Mouse (Mus musculus): ENCODE results near the gene Cox8b. TPM values are rescaled to one million over a fixed set of nuclear protein-coding genes. Genes with fewer than 3 reads are reported as not detected.

Gene Cox8b
- total RNA-seq, 1 experiment, result not detected

- in situ Hi-C loops (cut with MboI; ENCODE audit: low sequenced_read_pairs in 2 of 2, unreplicated experiment in 2 of 2), result no loop called here
- Histone ChIP-seq H3K9ac (ENCODE audit: insufficient read depth, low read depth, low read length, poor library complexity, severe bottlenecking) (no peak overlapping the region), H3K4me1 (ENCODE audit: control insufficient read depth in 2 of 2, insufficient read depth in 2 of 2, low read length in 2 of 2, poor library complexity in 1 of 2) (no peaks in the 10 kb centered on the region), H3K36me3 (ENCODE audit: control insufficient read depth, insufficient read depth, low read length, poor library complexity, severe bottlenecking) (no peaks in the 10 kb centered on the region), H3K27ac (ENCODE audit: insufficient read depth, low read depth, low read length, poor library complexity, severe bottlenecking) (no peak overlapping the region), H3K9me3 (ENCODE audit: control insufficient read depth, insufficient read depth, low read depth, low read length) (no peaks in the 10 kb centered on the region), H3K4me3 (ENCODE audit: insufficient read depth in 1 of 2, low read depth in 1 of 2, low read length in 2 of 2, poor library complexity in 1 of 2, severe bottlenecking in 1 of 2) (peak overlapping the region; percentile 50 to 71)
- DNase-seq (ENCODE audit: low read depth, low spot score), result no peak
- TF ChIP-seq ZNF384 (IDR thresholded peaks at IDR 0.05; ENCODE audit: low read depth, low read length) (no peak), CHD2 (IDR thresholded peaks at IDR 0.05; ENCODE audit: low read depth, low read length) (no peak), HCFC1 (IDR thresholded peaks at IDR 0.05; ENCODE audit: borderline replicate concordance, insufficient read depth, low read length) (no peak), ZC3H11A (IDR thresholded peaks at IDR 0.05; ENCODE audit: borderline replicate concordance, low read depth, low read length) (no peak), MAFK (IDR thresholded peaks at IDR 0.05; ENCODE audit: insufficient read depth, low read depth, low read length) (no peak)
These were observed 22.3 kb upstream of the Cox8b start for GRCm38 (mm10) chr7:140922398-140923069.

DNA sequence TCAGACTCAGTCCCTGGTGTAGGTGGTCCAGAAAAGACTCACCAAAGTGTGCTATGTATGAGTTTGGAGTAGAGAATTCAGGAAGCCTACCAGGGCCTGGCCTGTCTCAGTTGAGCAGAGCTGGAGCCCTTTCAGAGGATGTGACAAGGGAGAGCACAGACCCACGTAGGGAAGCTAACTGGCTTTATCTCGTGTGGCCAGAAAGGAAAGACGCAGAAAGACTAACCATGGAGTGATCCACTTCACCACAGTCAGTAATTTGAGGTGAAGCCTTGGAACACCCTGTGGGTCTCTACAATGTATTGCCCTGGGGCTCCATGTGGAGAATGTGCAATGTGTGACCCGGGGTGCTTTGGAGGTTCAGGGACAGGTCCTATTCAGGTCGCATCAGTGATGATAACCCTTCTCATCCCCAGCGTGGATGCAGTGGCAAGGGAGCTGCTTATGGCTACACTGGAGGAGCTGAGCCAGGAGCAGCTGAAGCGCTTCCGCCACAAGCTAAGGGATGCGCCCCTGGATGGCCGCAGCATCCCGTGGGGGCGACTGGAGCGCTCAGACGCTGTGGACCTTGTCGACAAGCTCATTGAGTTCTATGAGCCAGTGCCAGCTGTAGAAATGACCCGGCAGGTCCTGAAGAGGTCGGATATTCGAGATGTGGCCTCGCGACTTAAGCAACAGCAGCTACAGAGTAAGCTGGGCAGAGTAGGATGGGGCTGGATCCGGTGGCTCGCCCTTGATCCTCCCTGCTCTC is 21.2 kb upstream of the Cox8b start:
- in situ Hi-C loops (cut with MboI; ENCODE audit: low sequenced_read_pairs in 2 of 2, unreplicated experiment in 2 of 2), result no loop called here
- Histone ChIP-seq H3K36me3 (ENCODE audit: control insufficient read depth, insufficient read depth, low read length, poor library complexity, severe bottlenecking) (no peaks in the 10 kb centered on the region), H3K4me3 (ENCODE audit: insufficient read depth in 1 of 2, low read depth in 1 of 2, low read length in 2 of 2, poor library complexity in 1 of 2, severe bottlenecking in 1 of 2) (peak overlapping the region; percentile 13 to 32; a peak in 2 of 4 replicates)

DNA sequence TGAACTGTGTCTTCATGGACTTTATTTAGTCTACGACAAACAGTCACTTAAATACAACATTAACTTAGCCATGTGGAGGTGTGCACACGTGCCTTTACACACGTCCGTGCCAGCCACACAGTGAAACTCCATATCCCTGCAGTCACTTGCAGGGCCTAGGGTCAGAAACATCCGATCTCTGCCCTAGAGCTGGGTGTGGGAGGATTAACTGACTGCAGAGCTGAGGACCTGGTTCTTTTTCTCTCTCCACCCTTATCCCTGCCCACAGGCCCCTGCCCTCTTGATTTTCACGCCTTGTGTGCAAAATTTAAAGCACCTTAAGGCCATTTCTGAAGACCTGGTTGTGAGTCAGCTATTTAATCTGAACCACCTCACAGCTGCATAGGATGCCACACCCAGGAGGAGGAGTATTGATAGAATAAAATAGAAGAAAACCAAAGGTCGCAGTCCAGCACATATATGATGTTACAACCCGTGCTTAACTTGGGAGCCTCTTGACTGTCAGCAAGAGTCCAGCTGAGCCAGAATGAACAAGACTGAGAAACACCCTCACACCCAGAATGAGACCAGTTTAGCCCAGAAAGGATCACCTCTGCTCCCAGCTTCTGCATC is 20.3 kb upstream of the Cox8b start, which contains the start of gene Nlrp6:
Nlrp6 (plus strand) TSS at position 485 of the 612 bp plus-strand sequence.
- no peak within 1 kb of the TSS for H3K9ac ChIP-seq (ENCODE audit: insufficient read depth, low read depth, low read length, poor library complexity, severe bottlenecking)
- DNase-seq (ENCODE audit: low read depth, low spot score), result no peak
- no peak within 1 kb of the TSS for H3K27ac ChIP-seq (ENCODE audit: insufficient read depth, low read depth, low read length, poor library complexity, severe bottlenecking)
- no peak for TF ChIP-seq HCFC1 (IDR thresholded peaks at IDR 0.05; ENCODE audit: borderline replicate concordance, insufficient read depth, low read length)
- in situ Hi-C loops (cut with MboI; ENCODE audit: low sequenced_read_pairs in 2 of 2, unreplicated experiment in 2 of 2), result no loop called here
- H3K36me3 ChIP-seq (ENCODE audit: control insufficient read depth, insufficient read depth, low read length, poor library complexity, severe bottlenecking), result no peaks in the 10 kb centered on the region
- H3K4me1 ChIP-seq (ENCODE audit: control insufficient read depth in 2 of 2, insufficient read depth in 2 of 2, low read length in 2 of 2, poor library complexity in 1 of 2), result no peaks in the 10 kb centered on the region
- H3K9me3 ChIP-seq (ENCODE audit: control insufficient read depth, insufficient read depth, low read depth, low read length), result no peaks in the 10 kb centered on the region
- H3K4me3 ChIP-seq (ENCODE audit: insufficient read depth in 1 of 2, low read depth in 1 of 2, low read length in 2 of 2, poor library complexity in 1 of 2, severe bottlenecking in 1 of 2), result peak within 1 kb of the TSS; percentile 13 to 32; a peak in 2 of 4 replicates

More for the DNA sequence above, 21.2 kb upstream of the Cox8b start:
- Histone ChIP-seq H3K9ac (ENCODE audit: insufficient read depth, low read depth, low read length, poor library complexity, severe bottlenecking) (no peak overlapping the region), H3K9me3 (ENCODE audit: control insufficient read depth, insufficient read depth, low read depth, low read length) (no peaks in the 10 kb centered on the region), H3K4me1 (ENCODE audit: control insufficient read depth in 2 of 2, insufficient read depth in 2 of 2, low read length in 2 of 2, poor library complexity in 1 of 2) (no peaks in the 10 kb centered on the region), H3K27ac (ENCODE audit: insufficient read depth, low read depth, low read length, poor library complexity, severe bottlenecking) (no peak overlapping the region)
- DNase-seq (ENCODE audit: low read depth, low spot score), result no peak
- TF ChIP-seq MAFK (IDR thresholded peaks at IDR 0.05; ENCODE audit: insufficient read depth, low read depth, low read length), result no peak
- TF ChIP-seq HCFC1 (IDR thresholded peaks at IDR 0.05; ENCODE audit: borderline replicate concordance, insufficient read depth, low read length), result no peak
- TF ChIP-seq ZNF384 (IDR thresholded peaks at IDR 0.05; ENCODE audit: low read depth, low read length), result no peak

- Histone ChIP-seq H3K36me3 (ENCODE audit: control insufficient read depth, insufficient read depth, low read length, poor library complexity, severe bottlenecking) (no peaks in the 10 kb centered on the region), H3K27ac (ENCODE audit: insufficient read depth, low read depth, low read length, poor library complexity, severe bottlenecking) (no peak overlapping the region), H3K9ac (ENCODE audit: insufficient read depth, low read depth, low read length, poor library complexity, severe bottlenecking) (no peak overlapping the region), H3K4me3 (ENCODE audit: insufficient read depth in 1 of 2, low read depth in 1 of 2, low read length in 2 of 2, poor library complexity in 1 of 2, severe bottlenecking in 1 of 2) (no peak overlapping the region), H3K9me3 (ENCODE audit: control insufficient read depth, insufficient read depth, low read depth, low read length) (no peaks in the 10 kb centered on the region), H3K4me1 (ENCODE audit: control insufficient read depth in 2 of 2, insufficient read depth in 2 of 2, low read length in 2 of 2, poor library complexity in 1 of 2) (no peaks in the 10 kb centered on the region)
- TF ChIP-seq CHD2 (IDR thresholded peaks at IDR 0.05; ENCODE audit: low read depth, low read length) (no peak), MAFK (IDR thresholded peaks at IDR 0.05; ENCODE audit: insufficient read depth, low read depth, low read length) (no peak), ZNF384 (IDR thresholded peaks at IDR 0.05; ENCODE audit: low read depth, low read length) (no peak), HCFC1 (IDR thresholded peaks at IDR 0.05; ENCODE audit: borderline replicate concordance, insufficient read depth, low read length) (no peak), ZC3H11A (IDR thresholded peaks at IDR 0.05; ENCODE audit: borderline replicate concordance, low read depth, low read length) (no peak)
- in situ Hi-C loops (cut with MboI; ENCODE audit: low sequenced_read_pairs in 2 of 2, unreplicated experiment in 2 of 2), result no loop called here
- DNase-seq (ENCODE audit: low read depth, low spot score), result no peak
These were observed 19.7 kb upstream of the Cox8b start for GRCm38 (mm10) chr7:140919911-140920310.

Data from ES-E14 (cell line).